Mouse (Mus musculus) testis, postnatal 10 days (tissue): ENCODE data around the gene Sfswap.

Experiments used
- DNase-seq: peaks from one replicate; pipeline ENCODE4 v3.0.0; 2021; ENCODE audit warnings: low spot score

Sfswap gene

DNA sequence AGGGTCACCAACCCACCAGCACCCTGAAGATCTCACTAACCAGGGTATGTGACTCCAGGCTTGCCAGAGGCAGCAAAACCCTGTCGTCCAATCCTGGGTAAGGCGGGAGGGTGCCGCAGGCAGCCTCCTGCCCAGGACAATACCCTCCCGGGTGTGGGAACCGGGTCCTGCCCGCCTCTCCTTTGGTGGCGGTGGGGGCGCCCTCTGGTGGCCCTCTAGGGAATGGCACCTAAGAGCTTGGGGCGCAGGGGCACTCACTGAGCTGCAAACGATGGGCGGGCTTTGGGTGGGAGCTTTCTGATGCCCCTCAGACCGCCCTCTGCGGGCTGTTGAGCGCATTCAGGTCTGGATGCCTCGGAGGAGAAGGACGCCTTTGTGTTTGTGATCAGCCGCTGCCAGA, 85.0 kb downstream of the Sfswap start:
- peak; percentile 91 for DNase-seq

DNA sequence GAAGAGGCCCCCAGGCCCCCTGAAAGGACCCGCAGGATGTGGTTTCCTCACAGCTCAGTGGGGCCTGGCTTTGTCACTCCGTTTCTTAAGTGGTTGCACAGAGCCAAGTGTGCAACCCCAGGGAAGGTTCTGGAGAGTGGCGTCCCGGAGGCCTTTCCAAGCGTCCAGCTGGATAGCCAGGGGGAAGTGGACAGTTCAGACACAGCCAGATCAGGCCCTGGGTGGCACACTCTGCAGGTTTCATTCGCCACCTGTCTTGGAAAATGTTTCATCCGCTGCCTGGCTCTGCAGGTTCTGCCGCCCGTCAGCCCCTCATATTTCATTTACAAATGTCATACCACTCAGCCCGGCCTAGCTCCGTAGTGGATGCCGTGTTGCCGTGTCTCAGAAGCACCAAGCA, 85.5 kb downstream of the Sfswap start:
- DNase-seq = no peak

DNA sequence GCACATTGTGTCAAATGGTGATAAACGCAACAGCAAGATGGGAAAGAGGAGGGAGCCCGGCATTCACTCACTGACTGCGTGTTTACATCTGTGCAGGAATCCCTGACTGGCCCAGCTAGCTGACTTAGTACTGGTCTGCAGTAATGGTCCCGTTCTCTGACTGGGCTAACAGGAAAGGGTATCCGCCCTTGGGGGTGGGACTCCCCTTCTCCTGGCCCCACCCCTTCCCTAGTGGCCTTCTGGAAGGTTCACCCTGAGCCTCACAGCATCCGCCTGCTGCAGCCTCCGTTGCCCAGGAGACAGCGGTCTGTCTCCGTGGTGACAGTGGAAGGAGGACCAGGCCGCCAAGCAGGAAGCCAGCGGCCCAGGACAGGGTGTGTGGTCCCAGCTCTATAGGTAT, 89.9 kb downstream of the Sfswap start:
- peak; percentile 51 for DNase-seq

DNA sequence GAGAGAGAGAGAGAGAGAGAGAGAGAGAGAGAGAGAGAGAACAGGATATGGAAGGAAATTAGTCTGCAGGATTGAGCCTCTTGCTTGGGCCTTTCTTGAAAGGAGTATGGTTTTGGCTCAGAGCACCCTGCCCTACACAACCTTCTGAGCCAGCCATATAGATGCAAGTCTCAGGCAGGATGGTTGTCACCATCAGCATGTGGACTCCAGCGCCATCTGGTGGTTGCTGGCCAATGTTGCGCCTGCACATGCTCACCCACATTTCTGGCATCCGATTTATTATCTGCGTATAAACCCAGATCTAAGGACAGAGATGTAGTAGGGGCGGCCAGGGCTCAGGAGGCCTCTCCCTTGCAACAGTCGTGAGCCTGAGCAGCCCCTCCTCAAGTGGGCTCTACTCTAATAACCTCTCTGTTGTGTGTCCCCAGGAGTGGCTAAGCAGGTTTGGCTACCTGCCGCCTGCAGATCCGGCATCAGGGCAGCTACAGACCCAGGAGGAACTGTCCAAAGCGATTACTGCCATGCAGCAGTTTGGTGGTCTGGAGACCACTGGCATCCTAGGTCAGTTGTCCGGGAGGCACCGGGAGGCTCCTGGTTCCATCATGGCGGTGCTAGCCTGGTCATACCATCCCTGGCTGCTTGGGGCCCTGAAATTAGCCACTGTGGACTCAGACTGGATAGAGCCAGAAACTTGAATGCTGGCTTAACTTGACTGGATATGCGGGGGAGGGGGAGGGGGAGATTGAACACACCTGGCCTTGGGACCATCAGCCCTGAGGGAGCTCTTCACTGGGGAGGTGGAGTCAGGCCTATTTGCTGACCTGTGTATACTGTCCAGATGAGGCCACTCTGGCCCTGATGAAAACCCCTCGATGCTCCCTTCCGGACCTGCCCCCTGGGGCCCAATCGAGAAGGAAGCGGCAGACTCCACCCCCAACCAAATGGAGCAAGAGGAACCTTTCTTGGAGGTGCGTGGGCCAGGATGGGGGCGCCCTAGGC, 93.4 kb downstream of the Sfswap start:
- peak; percentile 94 for DNase-seq

DNA sequence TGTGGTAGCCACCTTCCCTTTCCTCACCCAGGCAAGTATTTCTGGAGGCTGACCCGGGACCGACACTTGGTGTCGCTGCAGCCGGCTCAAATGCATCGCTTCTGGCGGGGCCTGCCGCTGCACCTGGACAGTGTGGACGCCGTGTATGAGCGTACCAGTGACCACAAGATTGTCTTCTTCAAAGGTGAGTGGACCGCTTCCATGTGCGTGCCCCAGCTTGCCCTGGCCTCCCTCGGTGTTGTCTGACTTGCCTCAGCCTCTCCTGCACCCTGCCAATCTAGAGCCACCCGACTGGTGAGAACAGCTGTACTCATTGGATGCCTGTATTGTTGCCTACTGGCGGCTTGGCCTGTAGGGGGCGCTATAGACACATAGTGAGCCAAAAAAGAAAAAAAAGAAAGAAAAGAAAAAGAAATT, 101.1 kb downstream of the Sfswap start:
- peak; percentile 81 for DNase-seq

DNA sequence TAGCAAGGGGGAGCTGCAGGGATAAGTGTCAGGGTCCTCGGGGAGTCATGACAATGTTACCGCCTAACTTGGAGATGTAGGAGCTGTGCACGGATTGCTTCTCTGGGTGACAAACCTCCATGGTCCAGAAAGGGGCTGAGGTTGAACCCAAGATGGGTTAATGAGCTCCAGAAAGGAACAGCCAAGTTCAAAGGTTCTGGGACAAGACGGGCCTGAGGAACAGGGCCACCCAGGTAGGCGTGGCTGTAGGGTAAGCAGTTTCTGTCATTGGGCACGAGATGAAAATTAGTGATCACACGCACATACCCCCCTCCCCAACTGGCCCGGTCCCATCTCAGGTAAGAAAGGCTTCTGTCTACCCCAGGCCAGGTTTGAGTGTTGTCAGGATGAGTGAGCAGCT, 106.5 kb downstream of the Sfswap start:
- DNase-seq = no peak

DNA sequence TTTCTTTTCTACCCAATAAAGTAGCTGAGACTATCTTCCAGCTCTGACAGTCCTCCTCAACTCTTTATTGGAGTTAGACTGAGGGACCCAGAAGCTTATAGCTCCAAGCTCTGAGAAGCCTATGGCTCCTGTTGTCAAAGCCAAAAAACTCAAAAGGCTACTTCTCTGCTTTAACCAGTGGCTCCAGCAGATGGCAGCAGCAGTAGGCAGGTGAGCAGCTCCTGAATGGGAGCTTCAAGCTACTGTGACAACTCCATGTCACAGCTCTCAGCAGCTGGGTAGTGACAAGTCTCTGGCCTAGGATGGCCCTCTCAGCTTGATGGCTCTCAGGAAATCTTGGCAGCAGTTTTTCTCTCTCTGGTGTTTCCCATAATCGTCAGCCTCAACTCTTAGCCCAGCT, 110.0 kb downstream of the Sfswap start:
- peak; percentile 87 for DNase-seq

DNA sequence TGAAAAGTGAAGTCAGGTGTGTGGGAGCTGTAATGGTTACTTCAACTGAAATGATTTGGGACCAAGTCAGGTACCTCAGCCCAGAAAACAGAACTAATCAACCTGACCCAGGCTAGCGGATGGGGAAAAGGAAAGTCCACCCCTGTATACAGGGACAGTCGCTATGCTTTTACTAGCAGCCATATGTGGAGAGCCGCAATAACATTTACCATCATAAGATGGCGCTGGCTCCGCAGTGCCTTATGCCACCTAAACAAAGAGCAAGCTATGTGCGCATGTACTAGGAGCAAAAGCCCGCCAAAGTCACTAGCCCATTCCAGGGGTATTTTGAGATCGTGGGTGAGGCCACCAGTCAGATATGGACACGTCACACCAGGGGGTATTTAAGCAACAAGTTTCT, 119.6 kb downstream of the Sfswap start:
- DNase-seq = peak; percentile 27
